Mouse (Mus musculus) lung, adult 2 months (tissue): Measurements from ENCODE around the gene Raet1e.

ENCODE experiments used
- CTCF ChIP-seq: fragments of 200-500 bp; IDR thresholded peaks from 2 replicates; pipeline ENCODE4 v1.5.1; 2011; ENCODE audit warnings: mild to moderate bottlenecking, low read length, control low read depth; ENCODE audit not compliant: insufficient read depth
- POLR2A ChIP-seq: fragments of 200-500 bp; IDR thresholded peaks from 2 replicates; pipeline ENCODE4 v1.6.1; 2011; ENCODE audit warnings: low read depth, mild to moderate bottlenecking, control low read depth, low read length, borderline replicate concordance; ENCODE audit errors: extremely low read depth

- TF ChIP-seq CTCF: no peak
- no peak for TF ChIP-seq POLR2A
These were observed 143.3 kb downstream of the Raet1e start for GRCm38 (mm10) chr10:22301641-22302040.
